Mouse (Mus musculus) adrenal gland, adult (tissue): ENCODE results near the gene Myoz1.
"Not testable (repeated sequence)": the region's sequence is repeated elsewhere in the genome, so short reads cannot be mapped to it uniquely, and the experiment has no call there.

Source experiments
- DNase-seq, 2 experiments: peaks; one replicate each; pipeline ENCODE4 v3.0.0; 2022 to 2023; ENCODE audit warnings: low spot score in 1 of 2; ENCODE audit not compliant: inconsistent age in 2 of 2

The Myoz1 gene

DNA sequence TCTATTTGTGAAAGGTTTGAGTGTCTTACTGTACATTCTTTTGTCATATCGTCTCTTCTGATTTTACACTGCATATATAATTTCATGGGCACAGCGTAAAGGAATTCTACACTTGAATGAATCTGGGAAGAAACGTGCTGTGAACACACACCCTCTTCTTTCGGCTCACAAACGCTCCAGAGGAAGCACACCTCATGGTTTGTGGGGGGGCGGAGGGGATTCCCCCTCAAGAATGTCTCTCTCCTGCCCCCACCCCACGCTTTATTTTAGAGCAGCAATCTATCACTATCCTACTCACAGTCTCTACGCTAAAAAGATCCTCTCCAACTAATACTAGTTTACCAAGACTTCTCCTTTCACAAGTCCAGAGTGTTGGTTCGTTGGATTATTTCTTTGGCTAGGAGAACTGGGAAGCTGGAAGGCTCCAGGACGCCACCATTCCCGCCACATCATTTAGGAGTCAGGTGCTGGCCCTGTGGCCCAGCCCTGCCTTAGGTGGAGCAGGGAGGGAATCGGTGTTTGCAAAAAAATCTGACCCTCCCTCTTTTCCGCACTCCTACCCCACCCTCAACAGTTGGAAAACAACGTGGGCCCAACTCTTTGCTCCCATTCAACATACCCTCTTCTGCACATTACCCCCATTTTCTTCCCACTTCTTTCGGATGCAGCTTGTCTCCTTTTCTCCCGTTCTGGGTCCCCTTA is 16.3 kb downstream of the Myoz1 start:
- peak in 1 of 2 experiments; percentile 45 for DNase-seq

DNA sequence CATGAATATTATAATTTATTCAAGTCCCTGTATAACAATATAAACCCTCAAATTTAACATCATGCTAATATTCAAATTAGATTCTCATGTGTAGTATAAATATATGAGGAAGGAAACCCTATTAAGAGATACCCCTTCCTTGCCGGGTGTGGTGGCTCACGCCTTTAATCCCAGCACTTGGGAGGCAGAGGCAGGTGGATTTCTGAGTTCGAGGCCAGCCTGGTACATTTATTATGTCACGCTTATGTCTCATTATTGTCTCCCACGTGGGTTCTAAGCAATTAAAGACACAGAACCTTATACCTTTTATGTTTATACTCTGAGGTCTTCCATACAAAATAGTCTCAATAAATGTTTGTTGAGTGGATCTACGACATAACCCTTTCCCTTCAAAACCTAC is 17.6 kb downstream of the Myoz1 start:
- no peak for DNase-seq

DNA sequence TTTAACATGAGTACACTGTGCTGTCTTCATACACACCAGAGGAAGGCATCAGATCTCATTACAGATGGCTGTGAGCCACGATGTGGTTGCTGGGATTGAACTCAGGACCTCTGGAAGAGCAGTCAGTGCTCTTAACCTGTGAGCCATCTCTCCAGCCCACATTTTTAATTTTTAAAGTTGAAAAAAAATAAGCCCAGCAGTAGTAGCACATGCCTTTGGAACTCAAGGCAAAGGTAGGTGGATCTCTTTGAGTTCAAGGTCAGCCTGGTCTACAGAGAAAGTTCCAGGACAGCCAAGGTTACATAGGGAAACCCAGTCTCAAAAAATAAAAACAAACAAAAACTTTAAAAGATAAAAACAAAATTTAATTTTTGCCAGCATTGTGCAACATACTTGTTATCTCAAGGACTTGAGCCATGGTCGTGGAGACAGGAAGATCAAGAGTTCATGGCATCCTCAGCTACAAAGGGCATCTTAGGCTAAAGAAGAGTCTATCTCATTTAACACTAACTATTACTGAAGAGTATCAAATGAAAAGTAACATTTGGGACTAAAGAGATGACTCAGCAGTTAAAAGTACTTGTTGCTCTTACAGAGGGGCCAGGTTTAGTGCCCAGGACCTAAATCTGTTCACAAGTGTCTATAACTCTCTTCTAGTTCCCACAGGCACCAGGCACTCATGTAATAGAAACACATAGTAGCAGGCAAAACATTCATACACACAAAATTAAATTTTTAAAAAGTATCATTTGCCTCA is 18.3 kb downstream of the Myoz1 start:
- DNase-seq, result peak in 1 of 2 experiments; percentile 57

DNA sequence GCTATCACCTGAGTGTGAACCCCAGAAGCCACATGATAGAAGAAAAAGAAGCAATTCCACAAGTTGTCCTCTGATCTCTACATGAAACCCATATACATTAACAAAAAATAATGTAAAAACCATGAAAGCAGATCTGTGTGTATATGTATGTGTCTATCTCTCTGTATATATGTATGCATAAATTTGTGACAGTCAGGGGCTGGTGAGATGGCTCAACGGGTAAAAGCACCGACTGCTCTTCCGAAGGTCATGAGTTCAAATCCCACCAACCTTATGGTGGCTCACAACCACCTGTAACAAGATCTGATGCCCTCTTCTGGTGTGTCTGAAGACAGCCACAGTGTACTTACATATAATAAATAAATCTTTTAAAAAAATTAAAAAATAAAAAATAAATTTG is 19.4 kb downstream of the Myoz1 start:
- not testable (repeated sequence) for DNase-seq

DNA sequence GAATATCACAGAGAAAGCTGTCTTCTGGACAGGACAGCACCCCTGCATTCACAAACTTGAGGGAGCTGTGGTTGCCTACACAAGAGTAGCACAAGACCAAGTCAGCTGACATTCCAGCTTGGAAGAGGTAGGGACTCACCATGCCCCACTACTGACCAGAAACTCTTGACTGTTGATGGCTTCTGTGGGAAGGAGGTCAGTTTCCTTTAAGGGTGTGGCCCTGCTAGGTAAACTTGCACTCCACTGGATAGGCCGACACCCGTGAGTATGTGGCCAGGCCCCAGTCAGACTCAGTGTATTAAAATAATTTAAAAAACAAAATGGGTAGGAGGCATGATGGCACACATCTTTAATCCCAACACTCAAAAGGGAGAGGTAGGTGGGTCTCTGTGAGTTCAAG is 20.8 kb downstream of the Myoz1 start:
- no peak for DNase-seq

DNA sequence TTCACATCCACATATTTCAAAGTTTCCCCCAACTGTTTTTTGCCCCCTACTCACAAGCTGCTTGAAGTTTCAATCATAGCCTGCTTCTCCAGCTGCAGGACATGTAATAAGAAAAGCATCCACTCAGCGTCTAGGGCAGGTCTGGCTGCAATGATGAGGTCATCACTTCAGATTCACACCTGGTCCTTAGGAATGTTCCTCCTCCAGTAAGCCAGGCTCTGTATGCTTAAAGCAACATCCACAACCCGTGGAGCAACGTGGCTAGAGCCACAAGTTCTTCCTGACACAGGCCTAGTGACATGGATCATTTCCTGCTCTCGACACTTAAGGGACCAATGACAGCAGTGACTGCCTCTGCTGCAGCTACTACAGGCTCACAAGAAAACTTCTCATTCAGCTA is 25.1 kb downstream of the Myoz1 start:
- no peak for DNase-seq

DNA sequence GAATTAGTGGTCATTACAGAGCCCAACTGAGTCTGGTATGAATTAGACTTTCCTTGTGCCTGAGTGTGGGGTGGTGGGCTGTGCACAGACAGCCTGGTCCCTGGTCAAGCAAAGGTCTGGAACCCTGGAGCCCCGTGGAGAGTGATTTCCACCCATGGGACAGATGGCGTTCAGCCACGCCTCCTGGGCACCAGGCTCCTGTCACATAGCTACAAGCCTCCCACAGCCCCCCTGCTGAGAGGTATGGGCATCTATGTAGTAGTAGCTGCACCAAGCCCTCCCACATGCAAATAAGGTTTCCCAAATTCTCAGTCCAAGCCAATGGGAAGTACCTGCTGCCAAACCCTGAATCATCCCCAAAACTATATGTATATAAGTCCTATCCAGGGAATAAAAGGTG is 29.4 kb downstream of the Myoz1 start:
- DNase-seq, result no peak

DNA sequence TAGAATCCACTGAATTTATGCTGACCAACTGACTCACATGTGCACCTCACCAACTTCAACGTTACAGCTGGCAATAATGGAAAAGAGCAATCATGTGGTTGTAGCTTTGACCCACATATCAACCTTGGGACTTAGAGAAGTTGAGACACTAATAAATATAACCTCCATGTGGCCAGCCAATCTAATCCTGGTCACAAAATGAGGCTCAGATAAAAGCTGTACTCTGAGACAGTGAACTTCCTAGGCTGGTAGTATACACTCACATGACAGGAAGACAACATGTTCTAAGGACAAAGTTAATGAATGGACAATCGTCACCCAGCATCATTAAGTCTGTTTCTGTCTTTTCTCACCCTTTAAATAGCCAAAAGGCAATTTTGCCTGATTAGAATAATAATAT is 29.9 kb downstream of the Myoz1 start:
- DNase-seq, result no peak

DNA sequence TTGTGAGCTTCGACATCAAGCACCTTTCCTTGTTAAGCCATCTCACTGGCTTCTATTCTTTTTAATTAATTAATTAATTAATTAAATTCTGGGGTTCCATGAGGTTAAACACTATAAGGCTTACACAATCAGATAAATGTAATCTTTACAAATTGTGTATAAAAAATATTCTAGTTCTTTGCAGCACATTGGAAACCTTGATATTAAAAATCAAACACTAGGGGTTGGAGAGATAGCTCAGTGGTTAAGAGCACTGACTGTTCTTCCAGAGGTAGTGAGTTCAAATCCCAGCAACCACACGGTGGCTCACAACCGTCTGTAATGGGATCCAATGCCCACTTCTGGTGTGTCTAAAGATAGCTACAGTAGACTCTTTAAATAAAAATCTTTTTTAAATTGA is 33.4 kb downstream of the Myoz1 start:
- DNase-seq, result no peak

DNA sequence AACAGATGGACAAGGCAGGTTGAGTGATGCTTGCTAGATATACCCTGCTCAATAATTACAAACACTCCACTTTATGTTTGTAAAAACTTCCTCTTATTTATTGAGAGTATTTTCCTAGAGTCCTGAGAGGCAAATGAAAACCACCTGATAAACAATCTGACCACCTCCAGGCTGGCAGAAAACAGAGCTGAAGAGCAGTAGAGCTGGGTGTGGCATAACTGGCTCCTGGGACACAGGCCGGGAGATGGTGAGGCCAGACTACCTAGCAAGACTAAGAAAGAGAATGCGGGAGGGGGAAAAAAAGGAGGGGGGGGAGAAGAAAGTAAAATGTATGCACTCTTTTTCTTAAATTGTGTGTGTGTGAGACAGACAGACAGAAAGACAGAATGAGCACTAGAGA is 33.9 kb downstream of the Myoz1 start:
- DNase-seq, result no peak

DNA sequence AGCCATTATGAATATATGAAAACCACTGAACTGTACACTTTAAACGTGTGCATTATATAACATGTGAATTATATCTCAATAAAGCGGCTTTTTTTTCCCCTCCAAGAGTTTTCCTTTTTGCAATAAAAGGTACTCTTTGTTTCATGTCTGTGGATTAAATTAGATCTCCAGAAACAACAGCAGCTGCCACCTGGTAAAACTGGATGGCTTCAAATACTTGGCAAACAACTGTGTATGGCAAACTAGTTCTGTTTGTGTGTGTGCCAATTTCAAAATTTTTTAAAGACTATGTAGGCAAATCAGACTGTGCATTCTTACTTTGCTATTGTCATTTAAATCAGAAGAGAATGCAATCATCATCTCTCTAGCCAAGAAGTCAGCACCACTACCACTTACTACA is 34.4 kb downstream of the Myoz1 start:
- no peak for DNase-seq

DNA sequence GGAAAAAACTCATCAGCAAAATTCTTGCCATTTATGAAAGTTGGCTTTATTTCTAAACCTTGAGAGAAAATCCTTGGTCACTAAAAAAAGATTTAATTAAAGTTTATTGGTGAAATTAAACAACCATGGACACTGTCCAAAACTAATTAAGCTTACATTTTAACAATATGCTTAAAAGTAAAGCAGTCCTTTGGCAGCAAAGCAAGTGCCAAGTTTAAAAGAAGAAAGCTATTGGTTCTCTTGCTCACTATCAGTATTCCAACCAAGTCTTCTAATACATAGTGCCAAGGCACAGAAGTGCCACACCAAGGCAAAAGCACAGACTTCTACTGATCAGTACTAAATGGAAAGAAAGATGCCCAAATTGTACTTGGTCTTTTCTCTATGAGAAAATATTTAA is 37.2 kb downstream of the Myoz1 start:
- no peak for DNase-seq

DNA sequence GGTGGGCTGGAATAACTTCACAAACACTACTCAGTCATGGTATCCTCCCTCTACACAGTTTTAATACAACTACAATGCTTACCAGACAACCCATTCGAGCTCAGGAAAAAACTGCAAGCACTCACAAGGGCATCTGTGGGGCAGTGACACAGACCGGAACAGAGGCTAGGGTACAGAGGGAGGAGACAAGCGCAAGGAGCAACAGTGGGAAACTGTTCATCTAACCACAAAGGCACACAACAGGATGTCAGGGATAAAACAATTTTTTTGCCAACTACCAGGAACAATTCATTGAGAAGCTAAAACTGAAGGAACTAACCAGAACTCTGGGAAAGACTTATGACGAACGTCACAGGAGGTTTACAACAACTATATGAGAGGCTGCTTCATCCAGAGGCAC is 38.1 kb downstream of the Myoz1 start:
- DNase-seq, result peak; percentile 34 to 52

DNA sequence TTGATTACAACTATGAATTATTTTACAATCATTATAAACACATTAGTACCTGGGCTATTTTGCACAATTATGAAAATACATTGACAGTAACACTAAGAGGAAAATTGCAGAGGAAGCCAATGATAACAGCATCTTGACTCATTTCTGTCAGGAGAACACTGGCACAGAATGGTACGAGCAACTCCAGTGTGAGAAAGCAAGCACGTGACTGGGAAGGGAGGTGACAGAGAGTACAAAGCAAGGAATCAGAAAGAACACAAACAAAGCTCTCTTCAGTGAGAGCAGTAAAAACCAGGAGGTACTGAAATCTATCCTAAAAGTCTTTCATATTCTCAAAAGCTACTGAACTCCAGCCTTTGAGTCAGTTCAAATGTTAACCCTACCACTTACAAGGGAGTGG is 39.9 kb downstream of the Myoz1 start:
- DNase-seq, result peak; percentile 31 to 69

DNA sequence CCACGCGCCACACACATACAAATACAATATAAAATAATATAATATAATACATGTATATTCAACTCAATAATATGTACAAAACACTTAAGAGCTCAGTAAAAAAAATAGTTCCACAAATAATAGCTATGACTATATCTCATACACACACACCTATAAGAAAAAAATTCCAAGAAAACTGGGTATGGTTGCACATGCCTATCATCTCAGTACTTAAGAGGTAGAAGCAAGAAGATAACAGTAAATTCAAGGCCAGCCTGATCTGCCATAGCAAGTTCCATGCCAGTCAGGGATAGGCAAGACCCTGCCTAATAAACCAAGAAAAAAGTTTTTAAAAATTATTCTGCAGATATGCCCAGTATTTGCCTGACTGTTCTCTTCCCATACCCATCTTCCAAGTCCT is 41.3 kb downstream of the Myoz1 start:
- no peak for DNase-seq

DNA sequence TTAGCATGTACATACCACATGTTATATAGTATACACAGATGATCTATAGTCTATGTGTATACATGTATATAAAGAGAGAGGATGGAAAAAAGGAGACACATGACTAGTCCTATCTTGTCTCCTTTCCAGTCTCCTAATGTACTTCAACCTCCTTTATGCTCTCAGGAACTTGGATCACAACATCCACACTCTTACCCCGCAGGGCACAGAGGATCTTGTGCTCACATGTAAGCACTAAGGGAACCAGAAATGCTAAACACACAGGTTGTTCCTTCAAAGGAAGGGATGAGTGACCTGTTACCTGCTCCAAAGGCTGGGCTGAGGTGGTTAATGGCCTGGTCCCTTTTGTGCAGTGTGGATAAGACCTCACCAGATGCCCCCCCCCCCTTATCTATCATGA is 43.5 kb downstream of the Myoz1 start:
- no peak for DNase-seq

DNA sequence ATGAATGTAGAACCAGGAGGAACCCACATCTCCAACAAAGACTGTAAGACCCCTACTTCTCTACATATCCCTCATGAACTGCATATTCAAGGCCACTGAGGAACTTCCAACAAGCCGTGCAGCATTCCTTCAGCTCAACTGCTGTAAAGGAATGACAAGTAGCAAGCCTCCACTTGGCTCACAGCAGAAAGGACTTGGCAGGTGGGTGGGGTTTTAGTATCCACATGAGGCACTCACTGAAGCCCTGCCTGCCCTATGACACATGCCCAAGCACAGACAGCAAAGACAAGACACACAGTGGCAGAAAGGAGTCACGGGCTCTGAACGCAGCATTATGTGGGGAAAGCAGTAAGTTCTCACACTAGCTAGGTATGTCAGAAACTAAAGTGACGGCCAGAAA is 46.2 kb downstream of the Myoz1 start:
- peak; percentile 47 to 66 for DNase-seq

DNA sequence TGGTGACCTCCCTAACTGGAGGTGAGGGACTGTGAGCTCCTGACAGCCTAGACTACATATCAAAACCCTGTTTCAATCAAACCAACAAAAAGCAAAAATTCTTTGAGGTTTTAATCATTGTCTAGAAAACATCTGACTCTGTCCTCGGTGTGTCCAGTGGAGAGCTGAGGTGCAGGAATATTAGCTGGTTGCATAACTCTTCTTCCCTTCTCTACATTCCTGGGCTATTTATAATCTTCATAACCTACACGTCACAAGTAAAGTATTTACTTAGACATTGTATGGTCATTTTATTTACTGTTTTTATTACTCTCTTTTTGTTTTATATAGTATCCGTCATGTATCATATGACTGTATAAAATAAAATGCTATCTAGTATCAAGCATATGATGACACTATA is 46.8 kb downstream of the Myoz1 start:
- DNase-seq, result no peak

DNA sequence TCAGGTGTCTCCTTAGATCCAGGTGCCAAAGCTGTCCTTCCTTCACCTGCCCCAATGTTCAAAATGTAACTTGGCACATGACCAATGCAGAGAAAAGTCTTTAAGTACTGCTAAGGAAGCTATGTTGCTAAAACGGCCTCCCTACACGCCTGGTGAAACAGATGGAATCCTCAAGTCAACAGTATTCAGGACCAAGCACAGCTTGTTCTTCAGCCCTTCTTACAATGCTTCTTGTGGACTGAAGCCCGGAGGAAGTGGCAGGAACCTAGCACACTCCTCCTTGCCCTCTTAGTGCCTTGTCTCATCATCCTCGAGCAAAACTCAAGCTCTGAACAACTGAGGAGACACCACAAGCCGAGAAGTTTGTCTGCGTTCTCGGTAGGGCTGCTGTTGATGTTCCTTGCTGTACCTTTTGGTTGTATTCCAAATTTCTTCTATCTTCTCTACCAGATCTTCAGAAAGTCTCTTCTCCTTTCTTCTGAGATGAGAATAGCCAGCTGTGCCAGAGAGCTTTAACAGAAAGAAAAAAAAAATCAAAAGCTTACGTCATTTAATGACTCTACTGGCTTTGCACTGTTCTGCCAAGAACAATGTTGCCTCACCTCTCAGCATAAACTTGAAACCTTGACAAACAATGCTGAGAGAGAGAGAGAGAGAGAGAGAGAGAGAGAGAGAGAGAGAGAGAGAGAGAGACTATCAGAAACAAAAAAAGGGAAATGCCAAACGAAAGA is 48.8 kb downstream of the Myoz1 start:
- DNase-seq, result peak in 1 of 2 experiments; percentile 70

DNA sequence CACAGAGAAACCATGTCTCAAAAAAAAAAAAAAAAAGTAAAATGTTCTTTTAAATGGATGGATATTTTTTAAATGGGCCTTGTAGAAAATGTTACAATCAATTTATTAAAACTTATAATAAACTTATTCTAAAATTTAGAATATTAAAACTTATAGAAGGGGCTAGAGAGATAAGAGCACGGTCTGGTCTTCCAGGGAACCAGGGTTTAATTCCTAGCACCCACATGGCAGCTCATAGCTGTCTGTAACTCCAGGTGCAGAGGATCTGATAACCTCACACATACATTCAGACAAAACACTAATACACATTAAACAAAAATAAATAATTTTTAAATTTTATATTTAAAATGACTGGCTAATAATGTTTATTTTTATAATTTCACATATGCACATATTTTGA is 55.1 kb downstream of the Myoz1 start:
- DNase-seq, result no peak

DNA sequence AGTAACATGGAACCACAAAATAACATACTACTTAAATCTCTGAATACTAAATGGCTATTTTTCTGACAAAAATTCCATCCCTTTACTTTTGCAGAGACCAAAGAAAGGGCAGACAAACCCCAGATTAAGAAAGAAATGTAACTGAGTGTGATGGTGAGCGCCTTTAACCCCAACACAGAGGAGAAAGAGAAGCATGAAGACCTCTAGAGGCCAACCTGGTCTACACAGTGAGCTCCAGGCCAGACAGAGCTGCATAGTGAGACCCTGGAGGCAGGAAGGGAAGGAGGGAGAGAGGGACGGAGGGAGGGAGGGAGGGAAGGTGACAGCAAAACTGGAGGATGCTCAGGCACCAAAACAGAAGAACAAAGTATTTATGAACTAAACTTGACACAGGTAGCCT is 56.1 kb downstream of the Myoz1 start:
- DNase-seq, result no peak

DNA sequence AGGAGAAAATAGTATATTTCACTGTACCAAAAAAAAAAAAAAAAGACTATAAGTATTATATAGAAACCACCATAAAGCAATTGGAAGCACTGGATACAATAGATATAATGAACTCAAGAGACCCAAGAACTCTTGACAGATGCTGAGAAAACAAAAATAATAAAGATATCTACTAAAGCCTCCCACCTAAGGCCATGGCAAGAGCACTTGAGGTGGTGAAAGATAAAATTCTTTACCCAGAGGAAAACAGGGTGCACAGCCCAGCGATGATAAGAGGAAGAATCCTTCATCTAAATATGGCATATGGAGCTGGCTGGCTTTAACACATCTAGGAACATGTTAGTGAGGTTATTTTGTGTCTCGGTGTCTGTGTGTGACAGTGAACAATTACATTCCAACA is 56.8 kb downstream of the Myoz1 start:
- DNase-seq, result no peak
